ENCODE assay signal across 8 mouse cellular contexts in genomic region chr11:94133344-94133955, GRCm38 (mm10).
DNase-seq lines count a peak whose midpoint lies in the region; ATAC-seq and TF ChIP-seq lines count a peak whose summit lies in the region.

No protein-coding gene starts in this region.

- 0 out of 2 replicates have a peak overlapping the region, but pooled peaks have one; percentile 10 for H3K4me2 ChIP-seq in forebrain, embryonic 16.5 days (ENCODE audit: low read length)
- no peak overlapping the region for H3K4me2 ChIP-seq in neural tube, embryonic 14.5 days (ENCODE audit: low read depth, low read length)

- in situ Hi-C loops in ES-E14 (cut with MboI; ENCODE audit: low sequenced_read_pairs in 2 of 2, unreplicated experiment in 2 of 2), result loop anchor here (10.0 kb wide), 3 partner anchors 91 to 361 kb away; partner anchors contain the start of gene Epn3 (in 1 of the 2)

- peak overlapping the region; percentile 32 to 41 for H3K4me3 ChIP-seq in ES-E14 (ENCODE audit: insufficient read depth in 1 of 2, low read depth in 1 of 2, low read length in 2 of 2, poor library complexity in 1 of 2, severe bottlenecking in 1 of 2)
- no peak overlapping the region for H3K4me3 ChIP-seq in forebrain, embryonic 16.5 days (replicated peaks; ENCODE audit: low read length)
- no peak overlapping the region for H3K4me3 ChIP-seq in lung, adult 2 months (replicated peaks; ENCODE audit: extremely low read depth, low read depth, low read length)
- H3K4me3 ChIP-seq in neural tube, embryonic 14.5 days (ENCODE audit: low read depth, low read length), result no peak overlapping the region

- DNase-seq in ES-E14 (ENCODE audit: low read depth, low spot score), result peak; percentile 89
- peak; percentile 90 for DNase-seq in cerebellum, adult 11 months
- DNase-seq in heart, postnatal 4 days, result peak; percentile 94
- peak; percentile 56 to 83 for DNase-seq in layer of hippocampus, adult 18-20 months (ENCODE audit: low spot score in 2 of 2)
- DNase-seq in lung, adult 2 months, result peak; percentile 92
- DNase-seq in testis, postnatal 10 days (ENCODE audit: low spot score), result peak; percentile 96

- TF ChIP-seq CTCF in lung, adult 2 months (IDR thresholded peaks at IDR 0.05; ENCODE audit: insufficient read depth, low read length), result peak; percentile 95

- H3K27ac ChIP-seq in ES-E14 (ENCODE audit: insufficient read depth, low read depth, low read length, poor library complexity, severe bottlenecking), result peak overlapping the region; percentile 31; the same call in 1 of the 2 replicates
- no peak overlapping the region for H3K27ac ChIP-seq in forebrain, embryonic 16.5 days (ENCODE audit: low read length)
- no peak overlapping the region for H3K27ac ChIP-seq in neural tube, embryonic 14.5 days (ENCODE audit: low read depth, low read length)

- peak; percentile 19; the same call in 1 of the 2 replicates for TF ChIP-seq POLR2A in lung, adult 2 months (IDR thresholded peaks at IDR 0.05; ENCODE audit: borderline replicate concordance, extremely low read depth, low read depth, low read length)

- peak; percentile 51 for ATAC-seq in forebrain, embryonic 16.5 days
- ATAC-seq in neural tube, embryonic 14.5 days (ENCODE audit: low read depth), result peak; percentile 52; the same call in 1 of the 2 replicates

- no peaks in the 10 kb centered on the region for H3K36me3 ChIP-seq in ES-E14 (ENCODE audit: control insufficient read depth, insufficient read depth, low read length, poor library complexity, severe bottlenecking)
- H3K36me3 ChIP-seq in forebrain, embryonic 16.5 days (ENCODE audit: control insufficient read depth, insufficient read depth), result 0 out of 2 replicates have a peak, but pooled peaks cover 2% of the 10 kb centered on the region
- H3K36me3 ChIP-seq in neural tube, embryonic 14.5 days (ENCODE audit: control insufficient read depth, insufficient read depth, low read length), result no peaks in the 10 kb centered on the region

- no peaks in the 10 kb centered on the region for H3K27me3 ChIP-seq in forebrain, embryonic 16.5 days (replicated peaks; ENCODE audit: control insufficient read depth, insufficient read depth, low read length)
- no peaks in the 10 kb centered on the region for H3K27me3 ChIP-seq in neural tube, embryonic 14.5 days (ENCODE audit: control insufficient read depth, insufficient read depth, low read length)

- H3K9ac ChIP-seq in ES-E14 (ENCODE audit: insufficient read depth, low read depth, low read length, poor library complexity, severe bottlenecking), result peak overlapping the region; percentile 33; the same call in 1 of the 2 replicates
- H3K9ac ChIP-seq in forebrain, embryonic 16.5 days (replicated peaks; ENCODE audit: low read depth, low read length), result no peak overlapping the region
- H3K9ac ChIP-seq in neural tube, embryonic 14.5 days (replicated peaks; ENCODE audit: low read depth, low read length), result no peak overlapping the region

- 13% methylated on average over 11 of the region's 11 CpGs for WGBS in forebrain, embryonic 16.5 days
- 5% methylated on average over 11 of the region's 11 CpGs for WGBS in lung, adult 2 months
- WGBS in neural tube, embryonic 14.5 days, result 19% methylated on average over 11 of the region's 11 CpGs

- H3K9me3 ChIP-seq in ES-E14 (ENCODE audit: control insufficient read depth, insufficient read depth, low read depth, low read length), result no peaks in the 10 kb centered on the region
- H3K9me3 ChIP-seq in forebrain, embryonic 16.5 days (ENCODE audit: control insufficient read depth, low read length), result no peaks in the 10 kb centered on the region
- H3K9me3 ChIP-seq in neural tube, embryonic 14.5 days (ENCODE audit: control insufficient read depth, low read length), result no peaks in the 10 kb centered on the region

- H3K4me1 ChIP-seq in ES-E14 (ENCODE audit: control insufficient read depth in 2 of 2, insufficient read depth in 2 of 2, low read length in 2 of 2, poor library complexity in 1 of 2), result peaks cover 13 to 40% of the 10 kb centered on the region in 2 experiments
- peaks cover 32% of the 10 kb centered on the region for H3K4me1 ChIP-seq in forebrain, embryonic 16.5 days (replicated peaks; ENCODE audit: control insufficient read depth, insufficient read depth, low read length)
- H3K4me1 ChIP-seq in lung, adult 2 months (ENCODE audit: control insufficient read depth, insufficient read depth, low read length), result peaks cover 15% of the 10 kb centered on the region
- 0 out of 2 replicates have a peak, but pooled peaks cover 5% of the 10 kb centered on the region for H3K4me1 ChIP-seq in neural tube, embryonic 14.5 days (ENCODE audit: control insufficient read depth, insufficient read depth, low read length)

TF ChIP-seq in ES-E14, 5 proteins besides CTCF, POLR2A, EP300 and RAD21:
- TF ChIP-seq ZNF384 (IDR thresholded peaks at IDR 0.05; ENCODE audit: low read depth, low read length) (no peak), ZC3H11A (IDR thresholded peaks at IDR 0.05; ENCODE audit: borderline replicate concordance, low read depth, low read length) (no peak), CHD2 (IDR thresholded peaks at IDR 0.05; ENCODE audit: low read depth, low read length) (no peak), MAFK (IDR thresholded peaks at IDR 0.05; ENCODE audit: insufficient read depth, low read depth, low read length) (no peak), HCFC1 (IDR thresholded peaks at IDR 0.05; ENCODE audit: borderline replicate concordance, insufficient read depth, low read length) (no peak)

Comparison
In these comparisons a context has a peak if more than half of its experiments do, and no peak if none do; other contexts are left out.
1. H3K4me3 ChIP-seq: peak in ES-E14 (2 of 2); none in forebrain, embryonic 16.5 days (single experiment), lung, adult 2 months (single experiment) and neural tube, embryonic 14.5 days (single experiment).
2. Peak in every context shown above with its lines, with median percentiles within 50 percentile points of each other: DNase-seq.